8 mouse cellular contexts compared by ENCODE assay signal in the genomic region with DNA sequence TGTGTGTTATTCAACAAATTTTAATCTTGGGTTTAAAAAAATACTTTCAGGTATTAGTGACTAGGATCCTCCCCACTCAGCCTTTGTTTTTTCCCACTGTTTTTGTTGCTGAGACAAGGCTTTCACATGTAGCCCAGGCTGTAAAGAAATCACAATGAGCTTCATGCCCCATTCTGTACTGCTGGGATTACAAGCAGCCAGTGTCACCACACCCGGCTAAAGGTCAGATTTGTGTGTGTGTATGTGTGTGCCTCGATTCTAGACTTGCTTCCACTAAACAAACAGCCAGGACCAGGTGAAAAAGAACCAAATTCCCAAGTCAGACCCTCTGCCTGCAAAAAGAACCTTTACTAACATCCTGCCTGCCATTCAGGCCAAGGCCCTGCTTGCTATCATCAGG. TPM values are rescaled to one million over a fixed set of nuclear protein-coding genes. Genes with fewer than 3 reads are reported as not detected.
A peak's percentile ranks its signal among the peaks of the same experiment; 100 is the strongest.
DNase-seq lines count a peak whose midpoint lies in the region; ATAC-seq and TF ChIP-seq lines count a peak whose summit lies in the region.

No protein-coding gene starts in this region.

- no peak for TF ChIP-seq POLR2A in ES-Bruce4 (IDR thresholded peaks at IDR 0.05; ENCODE audit: insufficient read depth, low read length)

- H3K4me3 ChIP-seq in ES-Bruce4 (ENCODE audit: low read depth, low read length) (peak overlapping the region; percentile 37), macrophage (ENCODE audit: inconsistent target) (peak overlapping the region; percentile 73; the same call in 1 of the 2 replicates)
- H3K4me3 ChIP-seq in hindbrain, embryonic 11.5 days (ENCODE audit: low read depth, low read length): peak overlapping the region; percentile 97

- no peaks in the 10 kb centered on the region for H3K4me1 ChIP-seq in ES-Bruce4 (ENCODE audit: control insufficient read depth, insufficient read depth, low read length)
- peaks cover 5% of the 10 kb centered on the region; the same call in 1 of the 2 replicates for H3K4me1 ChIP-seq in hindbrain, embryonic 11.5 days (replicated peaks; ENCODE audit: control insufficient read depth, insufficient read depth, low read length)

- H3K4me2 ChIP-seq in hindbrain, embryonic 11.5 days (replicated peaks; ENCODE audit: low read depth, low read length): peak overlapping the region; percentile 79

- H3K79me2 ChIP-seq in macrophage (ENCODE audit: inconsistent target): peaks cover 68% of the 10 kb centered on the region

- 69% methylated on average over 2 of the region's 2 CpGs for WGBS in hindbrain, embryonic 11.5 days
- WGBS in macrophage (ENCODE audit: missing documents): 58% methylated on average over 2 of the region's 2 CpGs

- peak; percentile 23 for DNase-seq in cerebellum, adult 9-10 months
- DNase-seq in cerebellum, postnatal 25 days: no peak
- DNase-seq in hindbrain, embryonic 11.5 days (ENCODE audit: low spot score): no peak
- no peak for DNase-seq in right cerebral cortex, adult 18-20 months
- no peak for DNase-seq in T-cell, adult 2 months (ENCODE audit: low spot score)
- DNase-seq in frontal cortex, postnatal 10 days (ENCODE audit: low spot score in 2 of 2): no peak

- TF ChIP-seq CTCF in ES-Bruce4 (IDR thresholded peaks at IDR 0.05; ENCODE audit: low read depth, low read length): no peak

- peak overlapping the region; percentile 99 for H3K9ac ChIP-seq in ES-Bruce4 (ENCODE audit: low read depth, poor library complexity, severe bottlenecking)
- peak overlapping the region; percentile 96; the same call in 1 of the 2 replicates for H3K9ac ChIP-seq in hindbrain, embryonic 11.5 days (ENCODE audit: low read depth, low read length)

- ATAC-seq in hindbrain, embryonic 11.5 days (ENCODE audit: low FRiP score): no peak

- TF ChIP-seq EP300 in ES-Bruce4 (IDR thresholded peaks at IDR 0.05; ENCODE audit: insufficient read depth, low read depth, low read length): no peak

- no peak overlapping the region for H3K27ac ChIP-seq in ES-Bruce4 (ENCODE audit: insufficient read depth, low read length)
- H3K27ac ChIP-seq in hindbrain, embryonic 11.5 days (ENCODE audit: low read depth, low read length): no peak overlapping the region
- no peak overlapping the region for H3K27ac ChIP-seq in macrophage

- no peaks in the 10 kb centered on the region for H3K27me3 ChIP-seq in ES-Bruce4 (ENCODE audit: control insufficient read depth, insufficient read depth, low read length, poor library complexity, severe bottlenecking)
- H3K27me3 ChIP-seq in hindbrain, embryonic 11.5 days (ENCODE audit: control insufficient read depth, insufficient read depth, low read length): no peaks in the 10 kb centered on the region

- H3K9me3 ChIP-seq in ES-Bruce4 (replicated peaks; ENCODE audit: control insufficient read depth, insufficient read depth, low read length, poor library complexity, severe bottlenecking): no peaks in the 10 kb centered on the region
- no peaks in the 10 kb centered on the region for H3K9me3 ChIP-seq in hindbrain, embryonic 11.5 days (ENCODE audit: control insufficient read depth, low read length)

- H3K36me3 ChIP-seq in ES-Bruce4 (ENCODE audit: control insufficient read depth, insufficient read depth, low read length, poor library complexity, severe bottlenecking) (peaks cover 36% of the 10 kb centered on the region), macrophage (ENCODE audit: inconsistent target) (no peaks in the 10 kb centered on the region)
- H3K36me3 ChIP-seq in hindbrain, embryonic 11.5 days (ENCODE audit: control insufficient read depth, insufficient read depth, low read length): no peaks in the 10 kb centered on the region

RNA-seq across cellular contexts. Expression of a gene that starts 1.8 kb away (rescaled TPM):
- polyA plus RNA-seq in ES-Bruce4 (2011; ENCODE audit: insufficient read depth, insufficient read length, low read depth, missing spikeins) (465 and 478 TPM in 2 replicates), macrophage (2018) (44.6 to 69.6 TPM (median 63.8 TPM) in 3 replicates)
- 88.2 and 108 TPM in 2 replicates for polyA plus RNA-seq in hindbrain, embryonic 11.5 days (2014; fragmentation: Nextera tagmentation; extraction: Ambion mirVana)
- total RNA-seq in macrophage (2018; cell fraction: chromatin; rRNA removed): 100 to 1,000 TPM; 196 to 326 (median 268) TPM
- total RNA-seq in macrophage (2018; cell fraction: cytosol; rRNA removed): 10 to 100 TPM; 45.2 to 76.3 (median 60.6) TPM
- total RNA-seq in macrophage (2018; cell fraction: nucleus; rRNA removed): 100 to 1,000 TPM; 111 to 309 (median 168) TPM

RNA-seq across cellular contexts. Expression of a gene that starts 19.7 kb away (rescaled TPM):
- 150 and 169 TPM in 2 replicates for polyA plus RNA-seq in ES-Bruce4 (2011; ENCODE audit: insufficient read depth, insufficient read length, low read depth, missing spikeins)
- polyA plus RNA-seq in hindbrain, embryonic 11.5 days (2014; fragmentation: Nextera tagmentation; extraction: Ambion mirVana): 380 and 392 TPM in 2 replicates
- 10 to 100 TPM in 1 of 26 experiments, 1 to 10 TPM in 16, not detected in 9; 1.2 to 20.4 (median 3.6) TPM for total RNA-seq in macrophage (2018; cell fraction: chromatin; rRNA removed)
- total RNA-seq in macrophage (2018; cell fraction: cytosol; rRNA removed): 100 to 1,000 TPM; 117 to 188 (median 137) TPM
- 10 to 100 TPM in 24 of 26 experiments, 1 to 10 TPM in 2; 4.9 to 37.7 (median 21.4) TPM for total RNA-seq in macrophage (2018; cell fraction: nucleus; rRNA removed)
- polyA plus RNA-seq in macrophage (2018): 116 to 211 TPM (median 152 TPM) in 3 replicates

RNA-seq across cellular contexts. Expression of a gene that starts 47.9 kb away (rescaled TPM):
- polyA plus RNA-seq in ES-Bruce4 (2011; ENCODE audit: insufficient read depth, insufficient read length, low read depth, missing spikeins): 21.6 and 23.0 TPM in 2 replicates
- polyA plus RNA-seq in hindbrain, embryonic 11.5 days (2014; fragmentation: Nextera tagmentation; extraction: Ambion mirVana): 14.3 and 16.8 TPM in 2 replicates
- total RNA-seq in macrophage (2018; cell fraction: chromatin; rRNA removed): 100 to 1,000 TPM in 2 of 26 experiments, 10 to 100 TPM in 24; 48.4 to 120 (median 76.2) TPM
- 10 to 100 TPM; 42.9 to 76.0 (median 59.4) TPM for total RNA-seq in macrophage (2018; cell fraction: cytosol; rRNA removed)
- 100 to 1,000 TPM in 10 of 26 experiments, 10 to 100 TPM in 16; 69.4 to 166 (median 92.9) TPM for total RNA-seq in macrophage (2018; cell fraction: nucleus; rRNA removed)
- 39.9 to 62.1 TPM (median 57.0 TPM) in 3 replicates for polyA plus RNA-seq in macrophage (2018)

Comparison
In these comparisons a context has a peak if more than half of its experiments do, and no peak if none do; other contexts are left out.
1. H3K4me3 ChIP-seq: peak in every context shown above with its lines; median percentile 97 in hindbrain, embryonic 11.5 days; 73 in macrophage; 37 in ES-Bruce4.